Mouse (Mus musculus): ENCODE results near the gene Gm29666.
"Not testable (repeated sequence)": the region's sequence is repeated elsewhere in the genome, so short reads cannot be mapped to it uniquely, and the experiment has no call there.

Gm29666 gene

DNA sequence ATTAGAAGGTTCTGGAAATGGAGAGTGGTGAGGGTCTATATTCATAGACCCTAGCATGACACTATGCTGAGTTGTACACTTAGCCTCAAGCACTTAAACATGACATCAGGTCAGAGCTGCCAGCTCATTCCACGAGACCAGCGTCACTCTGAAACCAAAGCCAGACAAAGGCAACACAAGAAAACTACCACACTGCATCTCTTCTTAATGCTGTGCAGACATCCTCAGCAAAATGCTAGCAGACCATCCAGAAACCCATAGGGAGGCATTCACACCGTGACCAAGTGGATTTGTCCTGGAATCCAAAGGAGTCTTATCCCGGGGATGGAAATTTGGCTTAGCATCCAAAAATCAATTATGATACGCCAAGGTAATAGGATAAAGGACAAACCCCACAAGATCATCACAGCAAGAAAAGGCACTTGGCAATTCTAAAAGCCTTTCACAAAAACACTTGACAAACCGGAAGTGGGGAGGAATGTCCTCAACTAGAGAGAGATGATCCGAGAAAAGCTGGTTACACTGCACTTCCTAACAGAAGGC is 15.9 kb downstream of the Gm29666 start:
- DNase-seq (ENCODE audit: low read depth, low spot score) = no peak

DNA sequence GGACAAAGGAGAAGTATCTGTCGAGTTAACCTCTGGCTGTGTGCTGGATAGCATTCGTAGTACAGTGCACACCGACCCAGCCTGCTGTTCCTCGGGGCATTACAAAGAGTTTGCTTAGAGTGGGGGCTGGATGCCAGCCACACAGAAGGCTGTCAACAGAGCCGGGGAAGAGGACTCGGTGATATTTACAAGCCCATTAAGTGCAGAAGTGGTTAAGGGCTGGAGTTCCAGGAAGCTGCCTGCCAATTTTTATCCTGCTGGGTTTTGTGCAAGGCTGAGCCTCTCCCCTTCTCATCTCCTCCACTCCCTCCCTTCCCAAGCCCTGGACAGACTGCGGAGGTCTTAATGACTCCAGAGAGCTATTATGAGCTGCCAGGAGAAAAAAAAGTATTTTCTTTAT is 21.8 kb downstream of the Gm29666 start:
- no peak for DNase-seq (ENCODE audit: low read depth, low spot score)

DNA sequence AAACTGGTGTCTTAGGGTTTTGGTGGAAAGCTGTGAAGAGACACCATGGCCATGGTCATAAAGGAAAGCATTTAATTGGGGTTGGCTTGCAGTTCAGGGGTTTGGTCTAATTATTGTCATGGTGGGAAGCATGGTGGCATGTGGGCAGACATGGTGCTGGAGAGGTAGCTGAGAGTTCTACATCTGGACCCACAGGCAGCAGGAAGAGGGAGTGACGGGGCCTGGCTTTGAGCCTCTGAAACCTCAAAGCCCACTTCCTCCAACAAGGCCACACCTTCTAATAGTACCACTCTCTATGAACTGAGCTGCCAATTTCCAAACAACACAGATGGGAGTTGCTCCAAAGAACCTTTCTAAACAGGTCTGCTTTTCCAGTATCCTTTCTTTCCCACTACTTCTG is 23.2 kb downstream of the Gm29666 start:
- DNase-seq (ENCODE audit: low read depth, low spot score) = no peak

DNA sequence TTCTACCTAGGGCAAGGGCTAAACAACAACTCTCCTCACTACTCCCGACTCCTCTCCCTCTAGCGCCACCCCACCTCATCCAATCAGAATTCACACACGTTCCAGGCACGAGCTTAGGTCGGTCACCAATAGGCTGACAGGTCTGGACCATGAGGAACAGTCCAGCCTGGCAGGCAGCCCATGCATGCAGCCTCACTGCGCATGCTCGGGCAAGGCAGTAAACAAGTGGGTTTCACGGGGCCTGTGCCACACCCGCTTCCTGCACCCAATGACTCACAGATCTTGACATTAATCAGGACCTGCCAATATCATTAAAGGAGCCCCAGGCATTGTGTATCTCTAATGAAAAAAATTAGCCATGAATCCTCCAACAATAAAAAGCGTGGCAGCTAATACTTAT is 23.6 kb downstream of the Gm29666 start:
- DNase-seq (ENCODE audit: low read depth, low spot score) = not testable (repeated sequence)

DNA sequence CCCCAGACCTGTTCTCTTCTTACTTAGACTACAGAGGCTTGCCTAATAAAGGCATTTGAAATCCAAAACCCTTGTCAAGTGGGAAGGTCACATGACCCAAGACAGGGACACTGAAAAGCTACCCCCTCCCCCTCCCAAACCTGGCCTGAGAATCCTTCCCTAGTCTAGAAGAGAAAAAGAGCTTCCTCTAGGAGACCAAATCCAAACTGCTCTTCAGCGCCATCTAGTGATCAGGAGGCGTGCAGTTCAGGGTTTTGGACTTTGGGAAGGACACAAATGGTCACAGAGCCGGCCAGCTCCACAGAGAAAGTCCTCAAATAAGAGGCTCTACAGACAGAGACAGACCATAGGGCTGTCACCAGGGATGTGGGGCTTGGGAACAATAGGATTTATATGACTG is 28.2 kb downstream of the Gm29666 start:
- DNase-seq (ENCODE audit: low read depth, low spot score) = peak; percentile 78

DNA sequence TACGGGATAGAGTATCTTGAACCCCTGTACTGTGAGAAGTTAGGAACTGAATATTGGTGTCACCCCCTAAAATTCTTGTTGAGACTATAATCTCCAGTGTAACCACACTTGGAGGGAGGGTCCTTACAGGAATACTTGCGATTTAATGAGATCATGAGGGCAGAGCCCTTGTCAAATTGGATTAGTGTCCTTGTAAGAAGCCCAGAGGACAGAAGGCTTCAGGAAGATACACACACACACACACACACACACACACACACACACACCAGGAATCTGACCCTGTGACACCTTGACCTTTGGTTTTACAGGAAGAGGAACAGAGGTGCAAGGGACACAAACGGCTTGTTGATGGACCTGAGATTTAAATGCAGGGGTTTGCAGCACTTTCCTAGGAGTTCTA is 28.6 kb downstream of the Gm29666 start:
- peak; percentile 18 for DNase-seq (ENCODE audit: low read depth, low spot score)

DNA sequence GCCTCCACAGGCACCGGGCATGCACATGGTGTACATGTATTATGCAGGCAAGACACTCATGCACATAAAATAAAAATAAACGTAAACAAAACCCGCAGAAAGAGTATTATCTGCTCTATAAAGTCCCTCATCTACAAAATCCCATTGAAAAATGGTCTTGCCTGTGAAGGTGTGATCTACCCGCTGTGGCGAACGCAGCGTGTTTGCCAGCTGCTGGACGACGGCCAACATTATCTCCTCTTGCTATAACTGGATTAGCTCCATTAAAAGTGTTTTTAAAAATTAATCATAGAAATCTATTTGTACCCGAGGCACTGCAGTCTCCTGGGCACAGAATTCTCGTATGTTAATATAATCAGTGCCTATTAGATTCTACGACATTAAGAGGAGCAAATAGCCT is 31.8 kb downstream of the Gm29666 start:
- DNase-seq (ENCODE audit: low read depth, low spot score) = no peak

DNA sequence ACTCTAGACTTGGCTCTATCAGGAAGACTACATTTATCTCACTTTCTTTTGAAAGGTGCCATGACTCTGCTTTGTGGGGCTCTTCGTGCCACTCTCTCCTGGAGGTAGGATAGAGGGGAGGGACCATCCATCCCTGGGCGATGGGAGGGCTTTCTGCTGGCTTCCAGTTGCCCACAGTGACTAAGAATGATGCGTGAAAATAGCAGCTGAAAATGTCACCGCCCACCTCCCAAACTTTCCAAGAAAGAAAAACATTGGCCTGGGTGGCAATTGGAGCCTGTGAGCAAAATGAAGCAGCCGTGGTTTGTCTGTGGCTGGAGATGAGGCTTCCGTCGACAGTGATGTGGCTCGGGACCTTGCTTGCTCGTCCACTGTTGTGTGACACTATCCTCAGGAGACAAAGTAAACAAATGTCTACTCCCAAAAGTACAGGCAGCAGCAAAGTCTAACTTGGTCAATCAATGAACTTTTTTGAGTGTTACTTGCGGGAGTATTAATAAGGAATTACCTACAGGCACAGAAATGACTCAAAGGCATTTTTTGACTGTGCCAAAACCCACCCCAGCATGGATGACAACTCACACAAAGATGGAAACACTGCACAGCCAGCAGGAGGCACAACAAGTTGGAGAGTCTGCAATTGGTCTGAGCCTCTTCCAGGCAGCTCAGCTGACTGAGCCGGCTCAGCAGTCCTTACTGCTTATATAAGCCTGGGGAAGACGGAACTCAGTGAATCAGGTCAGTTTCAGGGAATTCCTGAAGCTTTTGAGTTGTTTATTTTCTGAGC is 42.6 kb downstream of the Gm29666 start:
- no peak for DNase-seq (ENCODE audit: low read depth, low spot score)

DNA sequence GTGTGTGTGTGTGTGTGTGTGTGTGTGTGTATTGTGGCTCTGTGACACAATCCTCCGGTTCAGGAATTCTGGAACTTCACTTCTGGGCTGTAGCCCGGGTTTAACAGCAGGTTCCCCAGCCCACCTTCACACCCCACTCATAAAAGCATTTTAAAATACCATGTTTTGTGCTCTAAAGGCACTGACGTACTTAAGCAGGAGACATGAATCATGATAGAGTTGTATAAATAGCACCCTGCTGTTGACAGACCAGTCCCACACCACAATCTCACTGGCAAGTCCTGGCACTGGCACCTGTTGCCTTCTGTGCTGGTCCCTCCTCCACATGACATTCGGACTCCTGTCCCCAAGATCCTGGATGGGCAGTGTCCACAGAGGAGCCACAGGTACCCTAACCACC is 46.0 kb downstream of the Gm29666 start:
- no peak for DNase-seq (ENCODE audit: low read depth, low spot score)

DNA sequence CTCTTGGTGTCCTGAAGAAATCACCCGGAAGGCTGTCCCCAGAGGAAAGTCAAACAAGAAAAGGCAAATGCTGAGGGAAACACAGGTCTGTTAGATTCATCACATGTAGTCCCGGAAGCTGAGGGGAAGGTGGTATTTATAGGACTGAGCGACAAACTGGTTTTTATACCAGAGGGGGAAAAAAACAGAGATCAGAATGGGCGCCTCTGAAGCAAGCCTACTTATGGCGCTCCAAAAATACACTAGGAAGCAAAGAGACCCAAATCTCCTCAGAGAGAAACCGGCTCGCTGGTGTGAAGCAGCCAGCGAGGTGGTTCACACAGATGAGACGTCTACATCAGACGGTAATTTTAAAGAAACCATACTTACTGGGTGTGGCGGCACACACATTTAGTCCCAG is 46.8 kb downstream of the Gm29666 start:
- DNase-seq (ENCODE audit: low read depth, low spot score) = no peak

DNA sequence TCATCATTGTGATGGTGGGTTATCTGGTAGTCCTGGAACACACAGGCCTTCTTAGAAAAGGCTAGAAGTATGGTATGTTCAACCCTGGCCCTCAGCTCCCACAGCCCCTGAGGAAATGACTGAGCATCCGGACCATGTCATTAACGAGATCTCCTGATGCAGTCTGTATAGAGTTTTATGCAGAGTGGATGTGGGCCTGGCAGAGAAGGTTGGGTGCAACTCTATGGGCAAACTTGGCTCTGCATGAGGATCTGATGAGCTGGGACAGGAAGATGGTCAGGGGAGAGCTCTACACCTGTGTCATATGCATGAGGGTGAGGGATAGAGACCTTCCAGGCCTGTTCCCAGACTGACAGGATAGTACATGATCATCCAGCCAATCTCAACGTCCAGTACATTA is 48.0 kb downstream of the Gm29666 start:
- no peak for DNase-seq (ENCODE audit: low read depth, low spot score)

DNA sequence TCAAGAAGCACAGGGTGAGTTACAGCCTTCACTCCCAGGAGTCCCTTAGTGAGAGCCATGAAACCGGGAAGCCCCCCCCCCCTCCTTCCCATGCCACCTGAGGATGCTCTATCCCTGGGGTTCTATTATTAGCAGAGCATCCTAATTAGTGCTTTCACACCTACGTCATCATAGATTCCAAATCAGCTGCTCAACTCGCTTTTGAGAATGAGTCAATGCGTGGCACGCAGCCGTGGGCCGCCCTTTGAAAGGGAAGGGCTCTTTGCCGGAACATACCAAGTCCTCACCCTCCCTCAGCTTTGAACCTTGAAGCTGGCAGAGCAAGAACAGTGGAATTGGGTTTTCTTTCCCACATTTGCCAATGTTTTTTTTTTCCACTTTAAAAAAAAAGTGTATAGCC is 57.9 kb downstream of the Gm29666 start:
- DNase-seq (ENCODE audit: low read depth, low spot score) = no peak
